Mouse (Mus musculus) hindlimb bud, embryonic 11.5 days (tissue): ENCODE measurements around the gene Plek2.
A peak's percentile ranks its signal among the peaks of the same experiment; 100 is the strongest.

Experiments used
- DNase-seq: peaks from one replicate; pipeline ENCODE4 v3.0.0-alpha.2; 2012; ENCODE audit warnings: low read depth, low spot score; ENCODE audit errors: extremely low spot score

Gene Plek2

DNA sequence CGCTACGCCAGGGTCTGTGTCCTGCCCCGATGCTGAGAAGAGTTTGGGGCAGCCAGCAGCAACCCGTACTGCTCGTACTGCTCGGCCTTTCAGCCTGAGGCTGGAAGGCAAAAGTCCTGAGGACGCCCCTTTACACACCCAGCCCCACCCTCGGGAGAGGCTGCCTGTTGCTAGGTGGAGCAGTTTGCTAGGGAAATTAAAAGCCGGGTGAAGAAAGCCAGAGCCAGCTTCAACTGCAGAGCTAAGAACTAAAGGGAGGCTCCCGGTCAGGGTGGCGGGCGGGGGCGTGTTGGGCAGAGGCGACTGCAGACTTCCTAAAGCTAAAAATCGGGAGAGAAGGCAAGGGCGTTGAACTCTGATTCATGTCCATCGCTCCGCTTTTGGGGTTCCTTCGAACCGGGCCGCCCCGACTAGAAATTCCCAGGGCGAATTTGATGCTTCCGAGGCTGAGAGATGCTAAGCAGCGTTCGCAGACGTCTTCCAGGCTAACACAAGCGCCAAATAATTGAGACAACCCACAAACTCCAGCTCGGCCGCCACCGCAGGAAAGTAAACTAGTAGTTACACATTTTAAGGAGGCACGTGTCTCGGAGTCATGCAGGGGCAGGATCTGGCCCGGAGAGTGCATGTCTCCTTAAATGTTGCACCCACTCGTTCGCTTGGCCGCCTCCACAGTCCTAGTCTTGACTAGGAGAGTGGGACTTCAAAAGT lies 5.1 kb upstream of the Plek2 start:
- no peak for DNase-seq

DNA sequence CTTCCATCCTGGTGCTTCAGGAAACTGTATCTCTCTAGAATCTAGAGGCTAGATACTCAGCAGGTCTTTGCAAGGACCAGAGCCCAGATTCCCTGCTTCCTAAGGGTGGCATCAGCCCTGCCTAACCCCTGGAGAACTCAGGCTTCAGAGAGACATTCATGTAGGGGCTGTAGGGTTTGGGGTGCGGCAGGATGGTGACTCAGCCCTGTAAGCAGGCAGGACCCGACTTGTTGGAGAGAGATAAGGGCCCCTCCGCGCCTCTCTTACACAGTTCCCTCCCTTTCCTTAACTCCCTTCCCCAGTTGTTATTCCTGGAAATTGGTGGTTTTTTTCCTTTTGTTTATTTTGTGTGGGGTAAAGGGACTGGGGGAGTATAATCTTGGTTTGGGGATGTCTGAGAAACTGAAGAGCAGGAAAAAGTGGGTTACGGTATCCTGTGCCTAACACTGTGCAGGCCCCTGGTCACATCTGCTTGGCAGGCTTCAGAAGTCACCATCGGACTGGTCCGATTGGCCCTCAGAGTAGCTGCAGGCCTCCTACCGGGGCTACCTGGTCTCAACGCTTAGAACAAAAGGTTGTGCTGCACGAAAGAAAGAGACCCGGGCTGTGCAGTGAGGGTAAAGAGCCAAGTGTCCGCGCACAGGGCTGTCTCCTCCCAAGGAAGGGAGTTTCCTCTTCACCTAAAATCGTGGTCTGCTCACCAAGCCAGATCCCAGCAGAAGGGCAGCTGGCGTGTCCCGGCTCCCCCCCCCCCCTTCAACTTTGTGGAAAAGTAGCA lies 4.1 kb upstream of the Plek2 start:
- DNase-seq: no peak

DNA sequence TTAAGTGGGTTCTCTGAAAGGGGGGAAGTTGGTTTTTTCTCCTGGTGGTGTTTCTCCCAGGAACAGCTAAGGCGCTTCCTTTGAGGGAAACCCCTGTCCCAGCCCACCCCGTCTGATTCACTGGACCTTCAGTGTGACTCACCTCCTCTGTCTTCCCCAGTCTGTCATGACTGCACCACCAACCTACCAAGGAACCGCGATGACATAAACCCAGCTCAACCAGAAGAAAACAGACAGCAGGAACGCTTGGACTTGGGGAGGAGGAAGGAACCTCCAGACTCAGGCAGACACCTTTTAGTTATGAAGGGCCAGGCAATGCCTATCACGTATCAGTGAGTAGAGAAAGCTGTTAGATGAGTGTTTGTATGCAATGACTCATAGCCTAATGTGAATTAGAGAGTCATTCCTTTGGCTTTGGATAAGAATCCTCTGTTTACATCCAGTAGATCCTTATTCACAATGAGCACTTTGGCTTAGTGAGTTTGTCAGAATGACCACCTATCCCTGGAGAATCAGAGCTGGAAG lies 1.4 kb upstream of the Plek2 start:
- no peak for DNase-seq

DNA sequence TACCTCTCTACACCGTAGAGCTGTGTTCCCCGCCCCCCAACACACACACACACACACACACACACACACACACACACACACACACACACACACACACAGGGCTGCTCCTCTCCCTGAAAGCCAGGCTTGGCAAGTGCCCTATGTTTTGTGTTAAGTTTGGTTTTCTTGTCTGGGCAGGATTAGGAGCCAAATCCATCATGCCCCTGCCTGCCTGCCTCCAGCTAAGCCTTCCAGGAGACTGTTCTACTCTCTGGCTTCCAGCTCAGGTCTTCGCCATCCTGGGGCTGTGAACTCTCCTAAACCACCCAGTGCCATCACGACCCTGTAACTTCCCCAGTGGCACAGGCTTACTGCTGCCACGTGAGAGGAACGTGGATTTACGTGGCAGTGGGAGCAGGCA lies 2.3 kb downstream of the Plek2 start:
- DNase-seq: no peak

DNA sequence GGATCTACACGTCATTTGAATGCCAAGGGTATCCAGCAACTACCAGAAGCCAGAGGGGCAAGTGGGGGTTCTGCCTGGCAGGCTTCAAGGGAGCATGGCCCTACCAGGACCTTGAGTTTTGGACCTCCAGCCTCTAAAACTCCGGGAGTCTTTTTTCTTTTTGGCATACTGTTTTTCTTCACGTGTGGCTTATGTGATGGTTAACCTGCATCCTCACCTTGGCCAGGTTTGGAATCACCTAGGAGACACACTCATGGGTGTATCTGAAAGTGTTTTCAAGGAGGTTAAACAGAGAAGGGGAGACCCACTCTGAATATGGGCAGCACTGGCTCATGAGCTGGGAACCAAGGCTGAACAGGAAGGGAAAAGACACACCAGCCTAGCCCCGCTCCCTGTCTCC lies 3.5 kb downstream of the Plek2 start:
- DNase-seq: no peak

DNA sequence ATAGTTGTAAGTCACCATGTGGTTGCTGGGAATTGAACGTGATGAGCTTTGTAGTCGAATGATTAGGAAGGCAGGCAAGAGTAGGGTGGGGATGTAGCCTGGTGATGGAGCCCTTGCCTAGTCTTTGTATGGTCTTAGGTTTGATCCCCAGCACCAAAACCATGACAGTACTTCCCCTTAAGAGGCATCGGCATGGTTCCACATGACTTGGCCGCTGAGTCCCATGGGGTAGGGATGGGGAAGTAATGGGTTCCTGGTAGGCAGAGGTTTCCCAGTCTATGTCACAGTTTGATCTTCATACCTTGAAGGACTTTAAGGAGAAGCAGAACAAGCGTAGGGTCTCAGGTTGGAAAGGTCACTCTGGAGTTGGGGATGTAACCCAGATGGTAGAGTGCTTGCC lies 5.3 kb downstream of the Plek2 start:
- DNase-seq: no peak

DNA sequence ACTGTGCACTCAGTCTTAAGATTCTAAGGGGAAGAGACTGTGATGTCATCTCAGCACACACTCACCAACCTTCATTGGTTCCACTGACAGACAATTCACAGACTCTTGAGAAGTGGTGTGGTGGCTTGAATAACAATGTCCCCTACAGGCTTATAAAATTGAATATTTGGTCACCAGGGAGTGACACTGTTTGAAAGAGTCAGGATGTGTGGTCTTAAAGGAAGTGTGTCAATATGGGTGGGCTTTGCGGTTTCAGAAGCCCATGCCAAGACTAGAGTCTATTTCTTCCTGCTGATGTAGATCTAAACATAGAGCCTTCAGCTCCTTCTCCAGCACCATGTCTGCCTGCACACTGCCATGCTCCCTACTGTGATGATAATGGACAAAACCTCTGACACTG lies 8.9 kb downstream of the Plek2 start:
- DNase-seq: no peak

DNA sequence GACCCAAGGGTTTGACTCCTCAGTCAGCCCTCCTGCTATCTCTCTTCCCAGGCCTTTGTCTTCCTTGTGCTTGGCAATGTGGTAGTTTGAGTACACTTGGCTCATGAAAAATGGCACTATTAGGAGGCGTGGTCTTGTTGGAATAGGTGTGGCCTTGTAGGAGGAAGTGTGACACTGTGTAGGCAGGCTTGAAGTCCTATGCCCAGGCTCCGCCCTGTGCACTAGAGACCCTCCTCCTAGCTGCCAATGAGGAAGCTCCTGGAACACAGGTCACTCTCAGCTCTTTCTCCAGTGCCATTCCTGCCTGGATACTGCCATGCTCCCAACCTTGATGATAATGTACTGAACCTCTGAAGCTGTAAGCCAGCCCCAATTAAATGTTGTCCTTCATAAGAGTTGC lies 15.6 kb downstream of the Plek2 start:
- DNase-seq: no peak

DNA sequence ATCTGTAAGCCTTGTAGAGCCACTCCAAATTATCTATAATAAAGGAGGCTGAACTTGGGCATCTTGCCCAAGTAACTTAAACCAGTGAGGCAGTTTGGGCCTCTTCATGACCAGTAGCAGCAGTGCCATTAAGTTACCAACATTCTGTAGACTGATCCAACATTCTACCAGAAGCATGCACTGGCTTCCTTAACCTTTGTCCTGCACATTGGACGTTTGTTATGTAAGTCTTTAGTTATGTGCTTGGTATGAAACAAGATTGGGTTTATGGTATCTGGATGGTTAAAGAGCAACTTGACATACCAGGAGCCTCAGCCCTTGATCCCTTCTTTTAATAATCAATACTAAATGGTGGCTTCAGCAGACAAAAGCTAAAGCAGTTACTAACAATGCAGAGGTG lies 16.7 kb downstream of the Plek2 start:
- no peak for DNase-seq

DNA sequence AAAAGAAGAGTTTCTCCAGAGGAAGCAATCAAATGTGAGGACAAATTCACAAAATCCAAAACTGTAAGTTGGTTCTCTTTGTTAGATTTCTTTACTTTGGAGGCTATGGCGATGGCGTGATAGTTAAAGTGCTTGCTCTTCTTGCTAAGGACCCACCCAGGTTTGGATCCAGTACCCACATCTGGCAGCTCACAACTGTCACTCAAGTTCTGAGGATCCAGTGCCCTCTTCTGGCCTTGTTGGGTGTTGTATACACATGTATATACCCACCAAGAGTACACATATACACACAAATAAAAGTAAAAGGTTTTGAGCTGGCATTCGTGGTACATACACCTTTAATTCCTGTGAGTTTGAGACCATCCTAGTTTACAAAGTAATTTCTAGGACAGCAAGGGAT lies 32.2 kb downstream of the Plek2 start:
- no peak for DNase-seq

DNA sequence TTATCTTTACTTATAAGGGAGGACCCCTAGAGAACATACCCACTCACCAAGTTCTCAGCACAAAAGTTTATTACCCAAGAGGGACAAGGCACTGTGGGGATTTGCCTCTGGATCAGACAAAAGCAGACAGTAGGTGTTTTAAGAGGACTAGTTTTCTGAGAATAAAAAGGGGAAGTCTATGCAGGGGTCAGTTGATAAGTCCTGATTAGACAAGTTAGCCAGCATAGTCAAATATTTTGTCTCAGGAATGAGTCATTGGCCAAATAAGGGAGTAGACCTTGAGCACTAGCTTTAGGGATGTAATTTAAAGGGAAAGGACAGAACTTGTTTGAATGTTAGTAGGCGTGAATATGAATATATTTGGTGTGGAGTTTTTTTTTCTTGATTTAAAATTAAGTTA lies 38.6 kb downstream of the Plek2 start:
- no peak for DNase-seq

DNA sequence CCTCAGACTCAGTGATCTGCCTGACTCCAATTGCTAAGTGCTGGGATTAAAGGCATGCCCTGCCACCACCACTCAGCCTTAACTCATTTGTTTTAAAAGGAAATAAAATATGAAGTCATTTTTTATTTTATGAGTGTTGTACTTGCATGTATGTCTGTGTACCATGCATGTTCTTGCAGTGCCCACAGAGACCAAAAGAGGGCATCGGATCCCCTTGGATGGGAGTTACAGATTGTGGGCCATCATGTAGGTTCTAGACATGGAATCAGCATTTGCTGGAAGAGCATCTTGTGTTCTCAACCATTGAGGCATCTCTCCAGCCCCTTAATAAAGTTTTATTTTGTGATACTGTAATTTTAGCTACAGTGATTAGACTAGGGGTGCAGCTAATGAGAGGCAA lies 41.3 kb downstream of the Plek2 start:
- no peak for DNase-seq

DNA sequence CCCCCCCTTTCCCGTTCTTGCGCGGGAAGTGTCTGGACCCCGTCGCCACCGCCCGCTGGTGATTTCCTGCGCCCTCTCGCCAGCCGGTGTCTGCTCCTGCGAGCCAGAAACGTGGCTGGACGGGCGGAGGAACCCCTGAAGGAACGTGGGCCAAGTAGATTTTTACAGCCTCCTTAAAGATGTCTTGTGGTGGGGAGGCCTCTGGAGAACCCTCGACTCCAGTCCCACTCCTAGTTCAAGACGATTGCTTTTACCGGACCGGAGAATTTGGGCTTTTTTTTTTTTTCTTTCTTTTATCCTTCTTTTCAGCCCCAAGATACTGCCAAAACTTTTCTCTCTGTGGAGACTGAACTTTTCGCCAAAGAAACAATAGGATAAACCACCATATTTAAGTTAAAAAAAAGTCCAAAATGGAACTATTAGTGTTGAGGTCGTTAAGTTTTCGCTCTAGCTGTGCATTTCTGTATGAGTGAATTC lies 44.5 kb downstream of the Plek2 start:
- no peak for DNase-seq

DNA sequence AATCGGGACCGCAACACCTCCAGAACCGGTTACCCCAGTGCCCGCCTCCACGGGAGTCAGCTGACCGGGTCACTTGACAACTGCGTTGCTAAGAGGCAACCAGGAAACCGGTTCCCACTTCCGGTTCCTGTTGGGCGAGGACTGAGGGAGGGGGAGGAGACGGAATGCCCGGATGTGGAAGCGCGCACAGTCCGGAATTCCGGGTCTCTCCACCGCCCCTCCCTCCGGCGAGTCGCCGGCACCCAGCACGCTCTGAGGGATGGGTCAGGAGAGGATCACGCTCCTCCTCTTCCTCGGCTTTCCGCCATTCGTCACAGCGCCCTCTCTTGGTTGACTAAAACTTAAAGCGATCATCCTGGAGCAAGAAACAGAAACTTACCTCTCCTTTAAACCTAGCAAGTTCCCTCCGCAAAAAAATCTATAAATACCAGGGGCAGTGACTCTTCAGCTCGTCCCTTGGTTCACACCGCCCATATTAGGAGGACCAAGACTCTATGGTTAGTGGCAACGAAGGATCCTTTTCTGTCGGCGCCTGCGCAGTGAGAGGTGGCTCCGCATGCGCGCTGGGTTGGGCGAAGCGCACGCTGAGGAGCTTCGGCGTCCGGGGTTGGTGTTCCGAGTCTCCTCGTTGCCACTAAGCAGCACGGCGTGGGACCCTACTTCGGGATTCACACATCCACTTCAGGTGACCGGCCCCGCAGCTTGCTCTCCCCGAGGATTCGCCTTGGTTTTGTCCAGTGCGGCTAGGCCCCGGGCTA lies 45.1 kb downstream of the Plek2 start, which contains the start of the genes Atp6v1d and Eif2s1:
Atp6v1d (minus strand) TSS at position 143 of the 758 bp plus-strand sequence.
Eif2s1 (plus strand) TSS at position 324 of the 758 bp plus-strand sequence.
- DNase-seq: peak; percentile 96

DNA sequence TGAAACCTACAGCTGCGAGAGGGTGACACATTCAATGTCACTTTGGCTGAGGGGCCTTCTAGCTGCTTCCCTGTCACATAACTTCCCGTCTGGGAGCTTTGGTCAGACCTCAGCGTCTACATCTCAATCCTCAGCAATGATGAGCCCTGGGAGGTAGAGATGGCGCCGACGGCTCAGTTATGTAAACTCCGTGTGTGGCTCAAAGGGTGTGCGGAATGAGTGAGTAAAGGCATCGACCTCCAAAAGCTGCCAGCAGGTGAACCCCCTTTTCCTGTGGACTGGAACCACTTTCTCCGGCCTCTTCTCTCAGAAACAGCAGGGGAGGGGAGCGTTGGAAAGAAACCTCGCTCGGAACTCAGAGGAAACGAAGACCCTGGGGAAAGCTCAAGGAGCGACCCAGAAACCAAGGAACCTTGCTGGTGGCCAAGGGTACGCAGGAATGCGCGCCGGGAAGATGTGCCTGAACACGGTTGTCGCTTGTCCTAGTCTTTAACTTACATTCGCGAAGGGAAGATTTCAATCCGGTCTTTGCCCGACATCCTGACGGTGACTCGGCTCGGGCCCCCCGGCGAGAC lies 45.8 kb downstream of the Plek2 start:
- no peak for DNase-seq

DNA sequence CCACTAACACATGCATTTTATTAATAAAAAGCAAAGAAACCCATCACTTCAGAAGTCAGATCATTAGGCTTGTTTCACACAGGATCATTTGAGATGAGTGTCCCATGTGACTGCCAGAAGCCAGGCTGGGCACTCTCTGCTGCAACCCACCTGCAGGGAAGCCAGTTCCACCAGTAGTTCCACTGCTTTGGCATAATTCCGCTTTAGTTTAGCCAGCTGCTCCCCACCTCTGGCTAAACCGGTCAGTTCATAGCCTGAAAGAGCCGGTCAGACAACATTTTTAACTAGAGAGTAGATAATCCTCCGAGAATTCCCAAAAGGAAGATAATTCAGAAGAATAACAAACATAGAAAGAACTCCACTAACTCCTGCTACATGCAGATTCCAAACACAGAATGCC lies 58.5 kb downstream of the Plek2 start:
- no peak for DNase-seq

DNA sequence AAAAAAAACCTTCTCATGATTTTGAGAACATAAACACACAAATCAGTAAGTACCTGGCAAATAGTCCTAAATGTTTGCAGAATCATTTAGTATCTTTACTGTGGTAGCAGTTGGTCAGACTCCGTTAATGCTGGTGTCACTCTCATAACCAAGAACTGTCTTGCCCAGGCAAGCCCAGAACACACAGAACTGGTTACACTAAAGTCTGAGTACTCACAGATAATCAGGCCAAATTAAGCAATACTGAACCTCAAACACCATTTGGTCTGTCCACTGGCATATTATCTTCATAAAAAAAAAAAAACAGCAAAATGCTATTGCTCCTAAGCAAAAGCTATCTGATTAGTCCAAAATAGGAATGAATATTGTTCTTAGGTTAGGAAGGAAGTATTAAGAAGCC lies 64.3 kb downstream of the Plek2 start:
- no peak for DNase-seq

DNA sequence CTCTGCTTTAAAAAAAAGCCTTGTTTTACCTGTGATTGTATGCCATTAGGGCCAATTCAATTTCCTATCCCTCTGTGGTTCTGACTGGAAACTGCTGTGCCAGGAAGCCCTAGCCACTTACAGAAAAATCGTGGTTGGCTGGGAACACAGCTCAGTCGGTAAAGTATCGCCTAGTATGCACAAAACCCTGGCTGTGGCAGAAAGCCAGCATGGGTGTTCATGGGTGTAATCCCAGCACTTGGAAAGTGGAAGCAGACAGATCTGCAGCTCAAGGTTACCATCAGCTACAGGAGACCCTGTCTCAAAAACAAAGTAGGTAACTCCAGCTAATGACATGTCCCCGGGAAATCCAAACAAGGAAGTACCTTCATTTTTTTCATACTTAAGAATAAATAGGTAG lies 66.9 kb downstream of the Plek2 start:
- DNase-seq: no peak
